In genomic region chr17:23518701-23519423, GRCm38 (mm10) we compare ENCODE assay signal across 19 mouse cellular contexts. TPM values are rescaled to one million over a fixed set of nuclear protein-coding genes. Genes with fewer than 3 reads are reported as not detected.
DNase-seq lines count a peak whose midpoint lies in the region; ATAC-seq and TF ChIP-seq lines count a peak whose summit lies in the region.
"Had no signal": no experiment of that assay in that cellular context is flagged by ENCODE, and none has a peak within 500 bp of the region (broad histone marks: within the 10 kb centered on the region; RNA-seq: fewer than 3 reads in every experiment).

No protein-coding gene starts in this region.

- H3K4me1 ChIP-seq in heart, embryonic 10.5 days = no peaks in the 10 kb centered on the region
- no peaks in the 10 kb centered on the region for H3K4me1 ChIP-seq in kidney, postnatal 0 days (replicated peaks; ENCODE audit: insufficient read depth, low read length)
- H3K4me1 ChIP-seq in kidney, embryonic 15.5 days = no peaks in the 10 kb centered on the region
- H3K4me1 ChIP-seq in embryonic facial prominence, embryonic 15.5 days = no peaks in the 10 kb centered on the region
- H3K4me1 ChIP-seq in midbrain, postnatal 0 days (ENCODE audit: insufficient read depth, low read length) = no peaks in the 10 kb centered on the region

- H3K27me3 ChIP-seq in heart, embryonic 10.5 days (ENCODE audit: insufficient read depth, poor library complexity, severe bottlenecking) = 0 out of 2 replicates have a peak, but pooled peaks cover 5% of the 10 kb centered on the region
- no peaks in the 10 kb centered on the region for H3K27me3 ChIP-seq in kidney, postnatal 0 days (ENCODE audit: insufficient read depth, low read length)
- no peaks in the 10 kb centered on the region for H3K27me3 ChIP-seq in kidney, embryonic 15.5 days
- H3K27me3 ChIP-seq in embryonic facial prominence, embryonic 15.5 days = no peaks in the 10 kb centered on the region
- H3K27me3 ChIP-seq in midbrain, postnatal 0 days (ENCODE audit: insufficient read depth, low read length) = no peaks in the 10 kb centered on the region

- no peak overlapping the region for H3K9ac ChIP-seq in kidney, postnatal 0 days (ENCODE audit: low read depth, low read length)
- no peak overlapping the region for H3K9ac ChIP-seq in kidney, embryonic 15.5 days
- H3K9ac ChIP-seq in embryonic facial prominence, embryonic 15.5 days = no peak overlapping the region
- no peak overlapping the region for H3K9ac ChIP-seq in midbrain, postnatal 0 days (replicated peaks; ENCODE audit: low read length, poor library complexity, severe bottlenecking)

- no peak overlapping the region for H3K27ac ChIP-seq in heart, embryonic 10.5 days
- H3K27ac ChIP-seq in kidney, postnatal 0 days = no peak overlapping the region
- no peak overlapping the region for H3K27ac ChIP-seq in kidney, embryonic 15.5 days
- no peak overlapping the region for H3K27ac ChIP-seq in embryonic facial prominence, embryonic 15.5 days (replicated peaks)
- no peak overlapping the region for H3K27ac ChIP-seq in midbrain, postnatal 0 days (ENCODE audit: low read depth, low read length)
- H3K27ac ChIP-seq: layer of hippocampus, adult 2 months had no signal

- no peak for TF ChIP-seq CTCF in kidney, postnatal 0 days (IDR thresholded peaks at IDR 0.05; ENCODE audit: low read depth)
- TF ChIP-seq CTCF in midbrain, postnatal 0 days (IDR thresholded peaks at IDR 0.05) = no peak

- H3K4me2 ChIP-seq in kidney, postnatal 0 days (ENCODE audit: low read length) = no peak overlapping the region
- H3K4me2 ChIP-seq in kidney, embryonic 15.5 days = no peak overlapping the region
- no peak overlapping the region for H3K4me2 ChIP-seq in embryonic facial prominence, embryonic 15.5 days (replicated peaks)
- H3K4me2 ChIP-seq in midbrain, postnatal 0 days (ENCODE audit: low read depth, low read length, poor library complexity, severe bottlenecking) = no peak overlapping the region

- H3K4me3 ChIP-seq in heart, embryonic 10.5 days = no peak overlapping the region
- H3K4me3 ChIP-seq in kidney, postnatal 0 days (replicated peaks; ENCODE audit: low read depth, low read length) = no peak overlapping the region
- no peak overlapping the region for H3K4me3 ChIP-seq in kidney, embryonic 15.5 days (replicated peaks)
- no peak overlapping the region for H3K4me3 ChIP-seq in embryonic facial prominence, embryonic 15.5 days (replicated peaks)
- H3K4me3 ChIP-seq in midbrain, postnatal 0 days (ENCODE audit: low read depth, low read length) = no peak overlapping the region
- H3K4me3 ChIP-seq: layer of hippocampus, adult 2 months had no signal

- no peaks in the 10 kb centered on the region for H3K9me3 ChIP-seq in heart, embryonic 10.5 days
- H3K9me3 ChIP-seq in kidney, postnatal 0 days (replicated peaks; ENCODE audit: low read length) = no peaks in the 10 kb centered on the region; the same call in 1 of the 2 replicates
- no peaks in the 10 kb centered on the region for H3K9me3 ChIP-seq in kidney, embryonic 15.5 days (replicated peaks)
- 0 out of 2 replicates have a peak, but pooled peaks cover 4% of the 10 kb centered on the region for H3K9me3 ChIP-seq in embryonic facial prominence, embryonic 15.5 days (replicated peaks)
- peaks cover 4% of the 10 kb centered on the region for H3K9me3 ChIP-seq in midbrain, postnatal 0 days (ENCODE audit: low read length)
- H3K9me3 ChIP-seq: G1E had no signal

- H3K36me3 ChIP-seq in heart, embryonic 10.5 days = no peaks in the 10 kb centered on the region
- H3K36me3 ChIP-seq in kidney, postnatal 0 days (ENCODE audit: insufficient read depth, low read length) = no peaks in the 10 kb centered on the region
- no peaks in the 10 kb centered on the region for H3K36me3 ChIP-seq in kidney, embryonic 15.5 days
- no peaks in the 10 kb centered on the region for H3K36me3 ChIP-seq in embryonic facial prominence, embryonic 15.5 days
- no peaks in the 10 kb centered on the region for H3K36me3 ChIP-seq in midbrain, postnatal 0 days (ENCODE audit: insufficient read depth, low read length)
- H3K36me3 ChIP-seq: G1E had no signal

- WGBS in heart, embryonic 10.5 days = 58% methylated on average over 2 of the region's 2 CpGs
- 76% methylated on average over 2 of the region's 2 CpGs for WGBS in kidney, postnatal 0 days
- 70% methylated on average over 2 of the region's 2 CpGs for WGBS in kidney, embryonic 15.5 days
- 67% methylated on average over 2 of the region's 2 CpGs for WGBS in embryonic facial prominence, embryonic 15.5 days
- 73% methylated on average over 2 of the region's 2 CpGs for WGBS in midbrain, postnatal 0 days

- DNase-seq in heart, embryonic 10.5 days (ENCODE audit: low spot score) = peak; percentile 76
- DNase-seq in heart, adult 9 months (ENCODE audit: low spot score in 2 of 2) = no peak
- no peak for DNase-seq in kidney, postnatal 0 days (ENCODE audit: low spot score)
- no peak for DNase-seq in midbrain, postnatal 0 days (ENCODE audit: low spot score)
- no peak for DNase-seq in left cerebral cortex, postnatal 10 days (ENCODE audit: extremely low spot score in 1 of 2, low spot score in 2 of 2)
- no peak for DNase-seq in left cerebral cortex, postnatal 4 days
- DNase-seq: B cell, adult 2 months; cerebellum, adult 2 months; lung, postnatal 36 days; right cerebral cortex, adult 18-20 months; thymus, postnatal 14 days had no signal

- ATAC-seq in kidney, postnatal 0 days (replicated peaks; ENCODE audit: low FRiP score, low read depth) = peak; percentile 52
- ATAC-seq in kidney, embryonic 15.5 days (replicated peaks; ENCODE audit: low FRiP score) = no peak; the same call in 1 of the 2 replicates
- ATAC-seq in embryonic facial prominence, embryonic 15.5 days (ENCODE audit: insufficient number of reproducible peaks, low FRiP score, low TSS enrichment, low read depth) = peak; percentile 39; the same call in 1 of the 2 replicates
- peak; percentile 77 for ATAC-seq in midbrain, postnatal 0 days (ENCODE audit: low FRiP score)
- ATAC-seq: activated CD4-positive, CD25-positive, alpha-beta regulatory T cell, adult 4 months had no signal

- intact Hi-C loops in left cerebral cortex, postnatal 10 days (cut with DNase I) = no loop called here
- intact Hi-C loops in left cerebral cortex, postnatal 4 days (cut with DNase I) = no loop called here

RNA-seq across cellular contexts. Expression of gene Vmn2r117, which starts 39.4 kb away (rescaled TPM):
- polyA plus RNA-seq in heart, embryonic 10.5 days (2016; fragmentation: Nextera tagmentation; extraction: Ambion mirVana) = not detected in 2 replicates
- not detected in 2 replicates for polyA plus RNA-seq in kidney, postnatal 0 days (2015; fragmentation: Nextera tagmentation; extraction: Ambion mirVana)
- polyA plus RNA-seq in kidney, embryonic 15.5 days (2015; fragmentation: Nextera tagmentation; extraction: Ambion mirVana) = not detected in 2 replicates
- not detected in 2 replicates for polyA plus RNA-seq in embryonic facial prominence, embryonic 15.5 days (2015; fragmentation: Nextera tagmentation; extraction: Ambion mirVana)
- total RNA-seq in midbrain, postnatal 0 days (2014; rRNA removed) = not detected in 2 replicates
- polyA plus RNA-seq in midbrain, postnatal 0 days (2015; fragmentation: Nextera tagmentation; extraction: Ambion mirVana) = not detected in 2 replicates
- not detected for total RNA-seq in left cerebral cortex, postnatal 10 days (2021)
- total RNA-seq in left cerebral cortex, postnatal 4 days (2021) = not detected
- total RNA-seq: gastrocnemius, postnatal 4 days; layer of hippocampus, adult 2 months; left cerebral cortex, postnatal 25 days had no signal
- polyA plus RNA-seq: activated CD4-positive, CD25-positive, alpha-beta regulatory T cell, adult 4 months; cerebellum, adult 2 months; G1E; intestine, embryonic 14.5 days had no signal

RNA-seq across cellular contexts. Expression of gene Zfp213, which starts 45.2 kb away (rescaled TPM):
- 19.5 and 23.0 TPM in 2 replicates for polyA plus RNA-seq in heart, embryonic 10.5 days (2016; fragmentation: Nextera tagmentation; extraction: Ambion mirVana)
- polyA plus RNA-seq in kidney, postnatal 0 days (2015; fragmentation: Nextera tagmentation; extraction: Ambion mirVana) = 16.8 and 19.1 TPM in 2 replicates
- polyA plus RNA-seq in kidney, embryonic 15.5 days (2015; fragmentation: Nextera tagmentation; extraction: Ambion mirVana) = 20.9 and 22.8 TPM in 2 replicates
- polyA plus RNA-seq in embryonic facial prominence, embryonic 15.5 days (2015; fragmentation: Nextera tagmentation; extraction: Ambion mirVana) = 17.8 and 19.5 TPM in 2 replicates
- 16.9 and 21.7 TPM in 2 replicates for total RNA-seq in midbrain, postnatal 0 days (2014; rRNA removed)
- 10.0 and 10.7 TPM in 2 replicates for polyA plus RNA-seq in midbrain, postnatal 0 days (2015; fragmentation: Nextera tagmentation; extraction: Ambion mirVana)
- total RNA-seq in left cerebral cortex, postnatal 10 days (2021) = 1 to 10 TPM; 6.6 to 6.7 TPM
- 1 to 10 TPM; 6.4 to 7.3 TPM for total RNA-seq in left cerebral cortex, postnatal 4 days (2021)
